Mouse (Mus musculus): ENCODE data around the gene Agpat3.
A peak's percentile ranks its signal among the peaks of the same experiment; 100 is the strongest.

Agpat3 gene

DNA sequence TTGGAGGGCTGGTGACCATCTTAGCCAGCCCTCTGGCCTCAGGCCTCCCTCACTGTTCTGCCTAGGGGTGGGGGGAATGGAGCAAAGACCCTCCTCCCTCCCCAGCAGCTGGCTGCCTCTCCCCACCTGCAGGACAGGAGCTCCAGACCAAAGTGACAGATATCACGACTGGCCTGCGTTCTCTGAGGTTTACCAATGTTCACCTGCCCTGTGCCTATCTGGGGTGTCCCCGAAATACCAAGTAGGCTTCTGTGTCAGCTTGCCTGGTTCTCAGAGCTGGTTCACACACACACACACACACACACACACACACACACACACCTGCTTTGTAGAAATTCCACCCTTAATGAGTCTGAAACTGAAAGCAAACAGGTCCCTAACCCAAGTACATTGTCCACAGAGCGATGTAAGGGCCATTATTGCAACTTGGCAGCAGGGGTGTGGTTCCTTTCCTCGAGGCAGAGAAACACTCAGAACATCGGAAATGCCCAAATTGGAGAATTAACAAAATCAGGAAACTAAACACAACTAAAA, 94.1 kb downstream of the Agpat3 start:
- no peak for DNase-seq (ENCODE audit: low spot score in 2 of 2)

DNA sequence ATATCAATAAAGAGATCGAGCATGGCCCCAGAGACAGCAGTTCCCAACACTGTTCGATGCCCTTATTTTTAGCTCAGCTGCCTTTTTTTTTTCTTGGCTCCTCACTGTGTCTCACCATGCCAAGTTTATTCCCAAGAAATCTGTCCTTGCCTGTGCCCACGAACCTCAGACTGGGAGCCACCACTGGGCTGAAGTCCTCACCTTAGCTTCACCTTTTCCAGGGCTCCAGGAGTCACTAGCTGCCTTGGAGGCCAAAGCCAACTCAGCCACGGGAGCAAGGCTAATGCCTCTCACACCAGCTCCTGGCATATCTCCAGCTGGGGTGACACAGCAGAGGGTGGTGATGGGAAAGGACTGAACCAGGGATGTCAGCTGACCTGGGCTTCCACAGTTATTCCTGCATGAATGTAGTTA, 96.6 kb downstream of the Agpat3 start:
- no peak for DNase-seq (ENCODE audit: low spot score in 2 of 2)

DNA sequence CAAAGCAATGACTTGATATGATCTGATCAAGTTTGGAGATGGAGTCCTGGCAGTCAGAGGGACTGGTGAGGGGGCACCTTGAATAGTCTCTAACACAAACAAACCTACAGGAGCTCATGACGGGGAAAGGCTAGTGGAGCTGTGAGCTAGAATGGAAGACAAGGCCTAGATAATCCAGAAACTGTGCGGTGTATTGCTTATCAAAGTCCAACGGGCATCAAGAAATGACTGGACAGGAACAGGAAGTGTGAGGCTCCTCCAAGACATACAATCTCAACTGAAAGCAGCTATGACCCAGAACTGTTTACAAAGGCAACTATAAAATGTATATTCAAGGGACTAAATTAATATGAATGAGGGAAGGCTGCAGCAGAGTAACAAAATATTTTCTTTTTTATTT, 105.1 kb downstream of the Agpat3 start:
- DNase-seq (ENCODE audit: low spot score in 2 of 2), result no peak

DNA sequence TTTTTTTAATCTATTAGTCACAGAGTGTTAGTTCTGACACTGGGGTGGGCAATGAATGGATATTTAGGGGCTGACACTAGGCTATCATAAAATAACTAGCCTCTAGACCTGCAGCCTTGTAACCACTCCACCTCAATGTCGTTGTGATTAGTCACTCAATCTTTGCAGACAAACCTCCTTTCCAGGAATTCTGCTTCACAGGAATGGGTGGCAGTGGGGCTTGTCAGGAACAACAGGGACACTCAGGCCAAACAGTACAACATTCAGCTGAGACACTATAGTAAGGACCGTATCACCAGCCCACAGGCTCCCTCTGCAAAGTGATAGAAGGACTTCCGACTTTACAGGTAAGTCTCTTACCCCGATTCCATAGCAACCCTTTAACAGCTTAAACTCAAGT, 105.6 kb downstream of the Agpat3 start:
- no peak for DNase-seq (ENCODE audit: low spot score in 2 of 2)

DNA sequence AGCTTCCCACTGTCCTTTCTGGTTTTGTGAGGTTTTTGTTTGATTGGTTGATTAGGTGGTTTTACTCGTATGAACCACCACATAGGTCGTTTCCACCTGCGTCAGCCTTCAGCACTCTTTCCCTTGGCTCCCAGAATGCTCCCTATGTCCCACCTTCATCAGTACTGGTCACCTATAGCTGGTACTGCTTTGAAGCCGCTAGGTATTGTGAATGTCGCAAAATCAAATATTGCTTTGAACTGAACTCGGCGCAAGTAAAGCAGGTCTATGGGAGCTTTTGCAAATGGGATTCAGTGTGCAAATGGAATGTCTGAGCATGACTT, 107.1 kb downstream of the Agpat3 start:
- DNase-seq (ENCODE audit: low spot score in 2 of 2), result no peak

DNA sequence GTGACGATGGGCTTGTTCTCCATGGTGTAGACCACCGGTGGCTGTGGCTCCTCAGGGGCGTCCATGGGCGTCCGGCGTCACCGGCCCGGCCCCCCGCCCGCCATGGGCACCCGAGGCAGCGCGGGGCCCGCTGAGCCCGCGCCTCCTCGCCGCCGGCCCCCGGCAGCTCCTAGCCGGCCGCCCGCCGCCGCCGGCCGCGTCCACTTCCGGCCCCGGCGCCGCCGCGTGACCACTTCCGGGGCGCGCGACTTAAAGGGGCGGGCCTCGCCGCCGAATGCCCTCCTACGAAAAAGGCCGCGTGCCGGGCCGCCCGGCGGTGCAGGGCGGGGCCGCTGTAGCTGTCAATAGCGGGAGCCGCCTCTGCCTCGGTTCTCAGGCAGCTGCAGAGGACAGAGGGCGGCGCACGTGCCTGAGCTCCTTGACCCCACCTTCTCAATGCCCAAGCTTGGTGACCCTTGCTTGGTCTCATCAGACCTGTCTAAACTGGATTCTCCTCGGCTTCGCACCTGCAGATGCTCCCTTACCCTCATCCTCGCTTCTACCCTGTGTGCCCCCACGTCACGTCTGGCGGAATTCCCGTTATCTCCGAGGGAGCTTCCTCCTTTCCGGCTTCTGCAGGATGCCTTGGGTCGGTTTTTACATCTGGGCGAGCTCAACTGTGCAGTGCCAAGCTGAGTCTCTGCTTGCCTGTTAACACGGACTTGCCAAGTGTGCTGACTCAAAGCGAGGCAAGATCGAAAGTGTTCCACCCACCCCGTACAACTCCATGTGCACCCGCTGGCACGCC, 107.7 kb downstream of the Agpat3 start, which contains the start of gene Trappc10:
Trappc10 (minus strand) TSS at position 204 of the 787 bp plus-strand sequence.
- DNase-seq (ENCODE audit: low spot score in 2 of 2), result peak; percentile 60 to 81

DNA sequence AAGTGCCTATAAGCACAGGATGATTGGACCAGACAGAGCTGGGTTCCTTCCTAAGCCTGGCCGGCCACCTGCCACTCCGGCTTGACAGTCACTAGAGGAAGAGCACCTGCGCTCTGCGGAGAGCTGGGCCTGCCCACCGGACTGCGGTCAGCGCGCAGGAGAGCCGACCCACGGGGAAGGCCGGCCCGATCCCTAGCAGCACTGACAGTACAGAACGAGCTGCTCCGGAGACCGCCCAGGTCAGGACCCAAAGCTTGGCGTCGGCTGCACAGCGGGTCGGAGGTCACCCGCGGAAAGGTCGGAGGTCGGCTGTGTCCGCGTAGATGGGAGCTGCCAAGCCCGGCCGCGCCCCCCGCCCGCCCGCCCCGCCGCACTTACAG, 108.2 kb downstream of the Agpat3 start:
- DNase-seq (ENCODE audit: low spot score in 2 of 2), result no peak

DNA sequence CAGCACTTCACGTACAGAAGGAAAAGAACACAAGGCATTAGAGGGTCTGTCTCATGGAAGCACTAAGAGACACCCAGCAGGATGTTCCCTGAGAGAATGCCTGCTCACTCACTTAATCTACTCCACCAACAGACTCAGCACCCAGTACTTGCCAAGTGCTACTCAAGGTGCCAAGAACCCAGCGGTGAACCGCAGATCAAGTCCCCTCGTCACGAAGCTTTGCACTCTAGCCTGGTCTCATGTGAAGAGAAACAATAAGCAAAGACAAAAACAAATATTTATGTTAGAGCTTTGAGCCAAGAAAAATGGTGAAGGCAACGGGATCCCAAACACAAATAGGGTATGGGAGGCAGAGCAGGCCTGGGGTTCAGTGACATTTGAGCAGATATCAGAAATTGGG, 113.4 kb downstream of the Agpat3 start:
- DNase-seq (ENCODE audit: low spot score in 2 of 2), result no peak

DNA sequence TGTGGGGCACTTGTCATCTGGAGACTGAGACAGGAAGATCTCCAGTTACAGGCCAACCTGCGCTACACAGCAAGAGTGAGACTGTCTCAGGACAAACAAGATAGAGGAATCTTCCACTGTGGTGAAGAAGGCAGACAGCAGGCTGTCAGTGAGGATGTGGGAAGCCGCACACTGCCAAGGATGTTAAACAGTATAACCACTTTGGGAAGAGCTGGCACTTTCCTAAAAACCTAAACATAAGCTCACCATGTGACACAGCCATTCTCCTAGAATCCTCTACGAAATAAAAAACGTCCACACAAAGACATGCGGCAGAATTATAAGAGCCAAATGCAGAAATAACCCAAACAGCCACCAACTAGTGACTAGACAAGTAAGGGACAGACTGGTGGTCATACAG, 114.0 kb downstream of the Agpat3 start:
- no peak for DNase-seq (ENCODE audit: low spot score in 2 of 2)

DNA sequence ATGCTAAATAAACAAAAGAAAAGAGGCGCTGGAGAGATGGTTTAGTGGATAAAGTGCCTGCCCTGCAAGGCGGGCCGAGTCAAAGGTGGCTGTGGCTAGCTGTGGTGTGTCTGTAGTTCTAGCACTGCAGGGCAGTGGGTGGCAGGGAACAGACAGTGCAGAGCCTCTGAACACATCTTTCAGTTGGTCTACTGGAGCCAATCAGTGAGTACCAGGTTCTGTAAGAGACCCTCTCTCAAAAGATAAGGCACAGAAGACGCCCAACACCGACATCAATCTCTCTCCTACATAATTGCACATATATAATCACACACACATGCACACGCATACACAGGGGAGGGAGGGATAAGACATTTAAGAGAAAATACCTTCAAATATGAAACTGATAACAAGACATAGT, 114.5 kb downstream of the Agpat3 start:
- DNase-seq (ENCODE audit: low spot score in 2 of 2), result no peak

DNA sequence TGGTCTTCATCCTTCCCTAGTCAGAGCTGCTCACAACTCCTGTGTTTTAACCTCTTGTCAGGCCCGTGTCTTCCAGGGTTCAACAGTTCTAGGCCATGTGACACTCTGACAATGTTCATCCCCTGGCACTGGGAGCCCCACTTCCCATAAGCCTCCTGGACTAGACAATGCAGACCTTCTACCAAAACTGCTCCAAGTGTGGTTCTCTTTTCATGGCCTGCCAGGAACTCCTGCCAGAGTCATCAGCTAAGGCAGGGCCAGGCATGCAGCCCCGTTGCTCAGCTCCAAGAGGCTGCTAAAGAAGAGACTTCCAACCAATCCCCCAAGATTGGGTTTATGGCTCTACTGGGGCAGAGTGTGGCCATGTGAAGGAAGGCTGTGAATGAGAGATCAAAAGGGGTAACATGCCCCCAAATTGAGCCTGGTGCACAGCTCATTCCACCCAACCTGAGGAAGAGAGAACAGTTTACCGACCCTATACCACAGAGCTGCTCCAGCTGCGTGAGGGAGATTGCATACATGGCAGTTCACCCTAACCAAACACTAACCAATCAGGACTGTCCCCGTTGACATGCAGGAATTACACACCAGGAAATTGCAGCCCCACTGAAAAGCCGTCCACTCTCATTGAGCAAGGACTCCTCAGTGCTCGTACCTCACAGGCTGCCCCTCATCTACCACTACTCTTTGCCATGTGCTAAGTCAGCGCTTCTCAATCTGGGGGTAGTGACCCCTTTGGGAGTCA, 115.2 kb downstream of the Agpat3 start:
- DNase-seq (ENCODE audit: low spot score in 2 of 2), result no peak

DNA sequence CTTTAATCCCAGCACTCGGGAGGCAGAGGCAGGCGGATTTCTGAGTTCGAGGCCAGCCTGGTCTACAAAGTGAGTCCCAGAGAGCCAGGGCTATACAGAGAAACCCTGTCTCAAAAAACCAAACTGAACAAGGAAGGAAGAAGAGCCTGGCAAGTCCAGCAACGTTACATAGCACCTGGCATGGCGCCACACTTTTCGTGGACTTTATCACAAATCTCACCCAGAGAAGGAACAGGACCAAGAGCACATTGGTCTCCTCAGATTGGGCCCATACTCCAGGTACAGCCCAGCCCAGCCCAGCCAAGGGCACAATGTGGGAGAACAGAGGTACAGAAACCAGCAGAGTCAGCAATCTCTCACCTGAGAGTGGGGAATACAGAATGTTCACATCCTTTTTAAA, 118.5 kb downstream of the Agpat3 start:
- no peak for DNase-seq (ENCODE audit: low spot score in 2 of 2)

DNA sequence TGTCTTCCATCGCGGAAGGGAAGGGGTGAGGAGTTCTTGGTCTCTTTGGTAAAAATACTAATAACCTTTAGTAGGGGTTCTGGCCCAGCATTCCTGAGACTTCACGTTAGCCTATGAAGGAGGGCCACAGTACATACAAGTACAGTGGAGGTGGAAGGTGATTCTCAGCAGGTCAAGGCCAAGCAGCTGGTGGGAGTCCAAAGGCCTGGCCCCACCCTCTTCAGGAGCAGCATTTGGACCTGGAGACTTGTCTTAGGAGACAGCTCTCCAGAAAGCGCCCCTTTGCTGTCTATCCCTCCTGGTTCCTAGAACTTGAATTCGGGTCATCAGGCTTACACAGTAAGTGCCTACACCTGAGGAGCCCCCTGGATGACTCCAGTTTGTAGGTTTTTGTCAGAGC, 119.1 kb downstream of the Agpat3 start:
- no peak for DNase-seq (ENCODE audit: low spot score in 2 of 2)

DNA sequence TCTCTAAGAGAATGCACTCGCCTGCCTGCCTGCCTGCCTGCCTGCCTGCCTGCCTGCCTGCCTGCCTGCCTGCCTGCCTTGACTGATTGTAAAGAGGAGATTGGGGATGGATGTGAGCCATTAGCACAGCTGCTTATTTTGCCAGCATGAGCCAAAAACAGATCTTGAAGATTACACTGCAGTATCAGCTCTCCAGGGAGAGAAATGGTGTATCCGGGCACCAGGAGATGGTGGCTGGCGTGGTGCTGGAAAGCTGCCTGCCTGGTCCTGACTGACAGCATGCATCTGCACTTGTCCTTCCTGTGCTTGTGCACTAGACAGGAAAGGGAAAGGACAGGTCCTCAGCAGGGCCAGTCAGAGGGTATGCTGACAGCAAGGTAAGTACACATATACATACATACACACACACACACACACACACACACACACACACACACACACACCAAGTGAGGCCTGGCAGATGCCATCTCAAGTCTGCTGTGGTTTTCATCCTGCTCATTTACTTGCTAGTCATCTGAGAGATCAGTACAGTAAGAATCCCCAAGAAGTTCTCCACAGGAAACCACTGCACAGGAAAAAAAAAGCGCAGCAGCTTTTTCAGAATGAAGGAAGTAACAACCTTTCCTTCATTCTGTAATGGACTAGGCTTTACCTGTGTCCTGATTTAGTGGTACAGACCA, 119.8 kb downstream of the Agpat3 start:
- no peak for DNase-seq (ENCODE audit: low spot score in 2 of 2)

DNA sequence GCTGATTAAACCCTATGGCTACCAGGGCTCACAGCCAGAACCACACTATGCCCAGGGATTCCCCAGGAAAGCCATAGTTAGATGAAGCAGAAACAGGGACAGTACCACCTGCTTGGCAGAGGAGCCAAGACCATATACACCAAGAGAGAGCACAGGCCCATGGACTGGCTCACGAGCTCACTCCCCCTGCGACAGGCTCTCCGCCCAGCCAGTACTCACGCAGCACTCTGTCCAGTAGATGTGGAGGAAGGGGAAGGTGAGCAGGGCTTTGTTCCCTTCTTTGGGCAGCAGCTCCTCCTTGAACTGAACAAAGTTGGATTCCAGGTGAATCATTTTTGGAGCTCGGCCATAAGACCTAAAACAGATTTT, 123.7 kb downstream of the Agpat3 start:
- no peak for DNase-seq (ENCODE audit: low spot score in 2 of 2)

DNA sequence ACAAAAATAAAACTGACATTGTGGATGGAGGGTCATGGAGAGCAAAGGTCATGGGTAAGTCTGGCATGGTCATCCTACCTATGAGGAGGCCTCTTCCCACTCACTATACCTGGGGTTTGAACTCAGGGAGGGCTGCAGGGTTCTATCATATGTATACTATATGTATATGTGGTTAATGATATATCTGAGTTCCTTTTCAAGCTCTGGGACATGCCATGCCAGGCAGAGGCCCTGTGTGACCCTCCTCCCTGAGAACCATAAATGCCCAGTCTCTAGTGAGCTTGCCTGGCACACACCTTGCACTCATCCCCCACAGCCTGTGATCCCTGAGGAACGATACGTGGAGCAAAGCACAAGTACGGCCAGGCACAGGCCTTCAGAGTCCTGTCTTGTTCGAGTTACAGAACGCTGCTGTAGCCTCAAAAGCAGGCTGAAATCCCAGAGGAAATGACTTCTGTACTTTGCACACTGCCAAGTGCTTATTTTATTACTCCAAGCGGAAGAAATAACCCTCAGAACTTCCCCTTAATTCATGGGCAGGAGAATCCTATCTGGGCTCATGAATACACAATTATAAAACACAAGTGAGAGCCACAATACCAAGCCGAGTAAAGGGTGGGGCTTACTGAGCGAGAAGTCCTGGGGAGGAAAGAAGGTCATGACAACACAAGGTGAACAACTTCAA, 124.3 kb downstream of the Agpat3 start:
- no peak for DNase-seq (ENCODE audit: low spot score in 2 of 2)

DNA sequence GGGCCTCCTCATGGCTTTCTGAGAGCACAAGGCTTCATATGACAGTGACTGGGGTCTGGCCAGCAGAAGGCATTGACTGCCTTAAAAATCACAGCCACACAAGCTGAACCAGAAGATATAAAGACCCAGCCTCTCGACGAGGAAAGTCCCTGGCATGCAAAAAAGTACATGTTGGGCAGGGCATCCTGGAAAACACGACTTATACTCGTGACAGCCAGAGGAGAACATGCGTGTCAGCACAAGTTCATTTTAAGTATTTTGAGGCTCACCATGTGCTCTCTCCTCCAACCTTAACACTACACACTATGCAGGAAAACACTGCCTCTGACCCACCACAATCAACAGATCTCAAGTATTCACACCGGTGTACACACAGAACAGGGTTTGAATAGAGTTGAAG, 128.2 kb downstream of the Agpat3 start:
- DNase-seq (ENCODE audit: low spot score in 2 of 2), result no peak

DNA sequence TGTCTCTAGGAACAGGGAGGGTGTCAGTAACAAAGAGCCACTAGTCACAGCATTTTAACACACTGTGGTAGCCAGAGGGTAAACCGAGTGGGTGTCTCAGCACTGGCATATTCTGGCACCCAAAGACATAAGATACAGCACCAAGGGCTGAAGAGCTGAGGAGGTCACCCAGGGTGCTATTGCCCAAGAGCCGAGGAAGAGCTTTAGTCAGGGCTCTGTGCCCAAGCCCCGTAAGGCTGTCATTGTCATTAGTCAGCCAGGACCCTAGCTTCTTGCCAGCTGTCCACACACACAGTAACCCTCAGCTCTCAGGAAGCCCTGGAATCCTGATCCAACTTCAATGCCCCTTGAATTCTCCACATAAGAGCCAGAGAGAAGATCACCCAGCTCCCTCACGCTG, 129.4 kb downstream of the Agpat3 start:
- no peak for DNase-seq (ENCODE audit: low spot score in 2 of 2)

DNA sequence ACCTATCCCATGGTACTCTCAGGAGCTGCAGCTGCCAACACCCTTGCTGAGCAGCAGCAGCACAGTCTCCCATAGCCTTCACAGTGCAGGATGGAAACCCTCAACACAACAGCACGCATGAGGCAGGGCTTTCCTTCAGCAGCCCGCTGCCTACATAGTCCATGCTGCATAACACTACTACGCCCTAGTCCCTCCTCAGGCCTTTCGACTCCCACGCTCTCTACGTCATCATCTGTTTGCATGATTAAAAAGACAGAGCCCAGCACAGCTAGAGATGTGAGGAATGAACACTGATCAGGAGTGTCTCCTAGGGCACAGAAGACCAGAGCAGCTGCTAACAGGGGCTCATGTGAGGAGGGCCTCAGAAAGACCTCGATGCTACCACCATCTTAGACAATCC, 131.0 kb downstream of the Agpat3 start:
- no peak for DNase-seq (ENCODE audit: low spot score in 2 of 2)

DNA sequence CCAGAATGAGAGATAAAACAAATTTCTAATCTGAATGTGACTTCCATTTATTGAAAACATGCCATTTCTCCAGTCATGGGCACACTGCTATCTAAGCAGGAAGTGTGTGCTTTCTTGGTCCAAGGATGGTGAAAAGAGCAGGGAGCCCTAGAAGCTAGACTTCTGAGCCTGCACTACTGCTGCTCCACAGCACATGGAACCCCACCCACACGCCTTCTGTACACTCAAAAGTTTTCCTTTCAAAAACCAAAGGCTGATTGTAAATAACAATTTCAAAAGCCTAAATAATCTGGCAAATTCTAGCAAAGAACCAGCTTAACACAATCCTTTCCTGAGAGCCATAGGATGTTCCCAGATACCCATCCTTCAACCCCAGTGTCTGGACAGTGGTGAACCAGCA, 132.8 kb downstream of the Agpat3 start:
- no peak for DNase-seq (ENCODE audit: low spot score in 2 of 2)
